Mouse (Mus musculus) c-Kit-positive CD71-positive TER-119-positive erythroid progenitor cells, embryonic 14.5 days (primary cell): ENCODE measurements at regions not wholly inside any gene's neighbourhood (a gene's known extent, or its start where the extent isn't known, plus 50 kb on each side); places are given as distances from the start of the nearest gene placed in this dataset.

ENCODE experiments used
- DNase-seq: peaks from one replicate; pipeline ENCODE4 v3.0.0-alpha.2; 2013; ENCODE audit warnings: low spot score

- DNase-seq = no peak
These were observed 590.7 kb upstream of the Acvr2a start for GRCm38 (mm10) chr2:48223084-48223799.

- DNase-seq = no peak
These were observed 563.7 kb upstream of the Acvr2a start for GRCm38 (mm10) chr2:48250174-48250573.

GRCm38 (mm10) chr2:48260299-48260698 lies 553.6 kb upstream of the Acvr2a start:
- DNase-seq = no peak
